In genomic region chr5:128704134-128704904, GRCm38 (mm10) we compare ENCODE assay signal across 8 mouse cellular contexts. TPM values are rescaled to one million over a fixed set of nuclear protein-coding genes. Genes with fewer than 3 reads are reported as not detected.
A peak's percentile ranks its signal among the peaks of the same experiment; 100 is the strongest.
DNase-seq lines count a peak whose midpoint lies in the region; ATAC-seq and TF ChIP-seq lines count a peak whose summit lies in the region.

No protein-coding gene starts in this region.

- no peaks in the 10 kb centered on the region for H3K27me3 ChIP-seq in kidney, postnatal 0 days (ENCODE audit: insufficient read depth, low read length)
- H3K27me3 ChIP-seq in hindbrain, embryonic 10.5 days (ENCODE audit: insufficient read depth, poor library complexity, severe bottlenecking), result peaks cover 8% of the 10 kb centered on the region; the same call in 1 of the 2 replicates
- no peaks in the 10 kb centered on the region for H3K27me3 ChIP-seq in midbrain, postnatal 0 days (ENCODE audit: insufficient read depth, low read length)

- TF ChIP-seq POLR2A in brain, embryonic 14.5 days (IDR thresholded peaks at IDR 0.05; ENCODE audit: borderline replicate concordance, extremely low read depth, insufficient read depth, insufficient read length, poor library complexity, severe bottlenecking), result no peak

- H3K9me3 ChIP-seq in kidney, postnatal 0 days (replicated peaks; ENCODE audit: low read length), result no peaks in the 10 kb centered on the region
- H3K9me3 ChIP-seq in hindbrain, embryonic 10.5 days, result peaks cover 9% of the 10 kb centered on the region; the same call in 1 of the 2 replicates
- no peaks in the 10 kb centered on the region for H3K9me3 ChIP-seq in midbrain, postnatal 0 days (ENCODE audit: low read length)

- DNase-seq in kidney, postnatal 0 days (ENCODE audit: low spot score), result peak; percentile 55
- DNase-seq in kidney, adult 11 months, result no peak
- DNase-seq in brain, embryonic 14.5 days (ENCODE audit: low read depth), result peak; percentile 86
- DNase-seq in hindbrain, embryonic 10.5 days (ENCODE audit: low spot score), result peak; percentile 78
- peak; percentile 63 for DNase-seq in midbrain, postnatal 0 days (ENCODE audit: low spot score)
- no peak for DNase-seq in spleen, adult 12 weeks (ENCODE audit: low spot score)
- DNase-seq in ovary, postnatal 36 days (ENCODE audit: low spot score), result no peak

- H3K27ac ChIP-seq in kidney, postnatal 0 days, result no peak overlapping the region
- peak overlapping the region; percentile 79 for H3K27ac ChIP-seq in hindbrain, embryonic 10.5 days
- H3K27ac ChIP-seq in midbrain, postnatal 0 days (ENCODE audit: low read depth, low read length), result no peak overlapping the region

- peak; percentile 33; the same call in 1 of the 2 replicates for TF ChIP-seq CTCF in kidney, postnatal 0 days (IDR thresholded peaks at IDR 0.05; ENCODE audit: low read depth)
- peak; percentile 48 for TF ChIP-seq CTCF in brain, embryonic 14.5 days (IDR thresholded peaks at IDR 0.05; ENCODE audit: borderline replicate concordance, extremely low read depth, insufficient read depth, insufficient read length)
- peak; percentile 60 for TF ChIP-seq CTCF in midbrain, postnatal 0 days (IDR thresholded peaks at IDR 0.05)

- no peak overlapping the region for H3K9ac ChIP-seq in kidney, postnatal 0 days (ENCODE audit: low read depth, low read length)
- no peak overlapping the region for H3K9ac ChIP-seq in midbrain, postnatal 0 days (replicated peaks; ENCODE audit: low read length, poor library complexity, severe bottlenecking)

- no peaks in the 10 kb centered on the region for H3K36me3 ChIP-seq in kidney, postnatal 0 days (ENCODE audit: insufficient read depth, low read length)
- H3K36me3 ChIP-seq in hindbrain, embryonic 10.5 days, result no peaks in the 10 kb centered on the region
- no peaks in the 10 kb centered on the region for H3K36me3 ChIP-seq in midbrain, postnatal 0 days (ENCODE audit: insufficient read depth, low read length)

- no peaks in the 10 kb centered on the region for H3K4me1 ChIP-seq in kidney, postnatal 0 days (replicated peaks; ENCODE audit: insufficient read depth, low read length)
- peaks cover 32% of the 10 kb centered on the region for H3K4me1 ChIP-seq in hindbrain, embryonic 10.5 days (replicated peaks)
- 0 out of 2 replicates have a peak, but pooled peaks cover 2% of the 10 kb centered on the region for H3K4me1 ChIP-seq in midbrain, postnatal 0 days (ENCODE audit: insufficient read depth, low read length)

- no peak overlapping the region for H3K4me3 ChIP-seq in kidney, postnatal 0 days (replicated peaks; ENCODE audit: low read depth, low read length)
- H3K4me3 ChIP-seq in hindbrain, embryonic 10.5 days, result peak overlapping the region; percentile 38
- H3K4me3 ChIP-seq in midbrain, postnatal 0 days (ENCODE audit: low read depth, low read length), result no peak overlapping the region

- ATAC-seq in kidney, postnatal 0 days (replicated peaks; ENCODE audit: low FRiP score, low read depth), result peak; percentile 49; the same call in 1 of the 2 replicates
- ATAC-seq in midbrain, postnatal 0 days (ENCODE audit: low FRiP score), result no peak
- ATAC-seq in granulocyte monocyte progenitor cell, adult 5-6 weeks (replicated peaks; ENCODE audit: poor library complexity, severe bottlenecking), result no peak

- WGBS in kidney, postnatal 0 days, result 37% methylated on average over 19 of the region's 19 CpGs
- WGBS in hindbrain, embryonic 10.5 days, result 37% methylated on average over 17 of the region's 19 CpGs
- 41% methylated on average over 16 of the region's 19 CpGs for WGBS in midbrain, postnatal 0 days

- no peak overlapping the region for H3K4me2 ChIP-seq in kidney, postnatal 0 days (ENCODE audit: low read length)
- peak overlapping the region; percentile 22; the same call in 1 of the 2 replicates for H3K4me2 ChIP-seq in midbrain, postnatal 0 days (ENCODE audit: low read depth, low read length, poor library complexity, severe bottlenecking)

RNA-seq across cellular contexts. Expression of gene Piwil1, which starts 2.0 kb away (rescaled TPM):
- polyA plus RNA-seq in kidney, postnatal 0 days (2015; fragmentation: Nextera tagmentation; extraction: Ambion mirVana), result not detected in 2 replicates
- polyA plus RNA-seq in brain, embryonic 14.5 days (2012; rRNA removed), result 0.24 and 0.30 TPM in 2 replicates
- polyA plus RNA-seq in hindbrain, embryonic 10.5 days (2016; fragmentation: Nextera tagmentation; extraction: Ambion mirVana), result 0.14 TPM in 1 of 2 replicates, not detected in the other
- total RNA-seq in midbrain, postnatal 0 days (2014; rRNA removed), result 0.22 and 0.76 TPM in 2 replicates
- 0.45 and 0.47 TPM in 2 replicates for polyA plus RNA-seq in midbrain, postnatal 0 days (2015; fragmentation: Nextera tagmentation; extraction: Ambion mirVana)
- not detected in 2 replicates for total RNA-seq in granulocyte monocyte progenitor cell, adult 5-6 weeks (2014; fragmentation: Nextera tagmentation)
- not detected in 2 replicates for total RNA-seq in granulocyte monocyte progenitor cell, adult 5-6 weeks (2017)

Comparison
In these comparisons a context has a peak if more than half of its experiments do, and no peak if none do; other contexts are left out.
1. DNase-seq: peak in kidney, postnatal 0 days (single experiment), brain, embryonic 14.5 days (single experiment), hindbrain, embryonic 10.5 days (single experiment) and midbrain, postnatal 0 days (single experiment); none in kidney, adult 11 months (single experiment), spleen, adult 12 weeks (single experiment) and ovary, postnatal 36 days (single experiment).
2. Peak in every context shown above with its lines, with median percentiles within 50 percentile points of each other: CTCF ChIP-seq.